Mouse (Mus musculus) right cerebral cortex, adult 18-20 months (tissue): ENCODE data around the gene Olfr866.

Experiments
- DNase-seq: peaks from one replicate; pipeline ENCODE4 v3.0.0; 2022; ENCODE audit warnings: mixed read lengths

The Olfr866 gene

DNA sequence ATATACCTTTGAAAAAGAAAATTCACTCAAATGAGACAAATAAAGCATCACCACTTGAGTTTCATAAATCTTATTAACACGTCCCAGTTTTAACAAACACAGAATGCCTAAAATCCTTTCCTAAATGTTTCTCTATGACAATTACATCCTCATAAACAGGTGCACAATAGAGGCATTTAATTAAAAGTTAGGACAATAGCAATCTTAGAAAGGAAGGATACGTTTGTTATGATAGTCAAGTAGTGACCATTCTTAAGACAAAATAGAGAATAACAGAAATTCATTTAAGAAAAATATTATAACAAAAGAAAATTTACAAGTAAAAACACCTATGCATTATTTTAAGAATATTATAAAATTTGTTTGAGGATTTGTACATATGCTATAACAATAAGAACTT, at the start of gene Olfr866:
Olfr866 (minus strand) TSS at position 101 of the 400 bp plus-strand sequence.
- DNase-seq: no peak

- peak; percentile 32 for DNase-seq
Measured at GRCm38 (mm10) chr9:20073523-20074177, 45.8 kb upstream of the Olfr866 start.

DNA sequence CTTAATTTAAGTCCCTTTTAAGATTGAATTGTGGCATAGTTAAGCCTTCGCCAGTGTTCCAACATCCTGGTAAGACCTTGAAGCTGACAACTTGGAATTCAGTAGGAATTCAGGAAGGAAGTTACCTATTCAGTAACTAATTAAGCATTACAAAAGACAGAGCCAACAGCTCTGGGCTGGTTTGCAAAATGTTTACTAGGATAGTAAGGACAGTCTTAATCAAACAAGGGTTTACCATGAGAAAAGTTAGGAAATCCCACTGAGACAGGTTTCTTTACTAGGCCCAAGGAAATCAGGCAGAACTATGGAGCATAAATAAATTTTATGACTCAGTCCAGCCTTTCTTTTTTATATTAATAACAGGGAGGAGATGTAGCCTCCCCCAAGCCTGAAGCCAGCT, 43.5 kb upstream of the Olfr866 start:
- no peak for DNase-seq

DNA sequence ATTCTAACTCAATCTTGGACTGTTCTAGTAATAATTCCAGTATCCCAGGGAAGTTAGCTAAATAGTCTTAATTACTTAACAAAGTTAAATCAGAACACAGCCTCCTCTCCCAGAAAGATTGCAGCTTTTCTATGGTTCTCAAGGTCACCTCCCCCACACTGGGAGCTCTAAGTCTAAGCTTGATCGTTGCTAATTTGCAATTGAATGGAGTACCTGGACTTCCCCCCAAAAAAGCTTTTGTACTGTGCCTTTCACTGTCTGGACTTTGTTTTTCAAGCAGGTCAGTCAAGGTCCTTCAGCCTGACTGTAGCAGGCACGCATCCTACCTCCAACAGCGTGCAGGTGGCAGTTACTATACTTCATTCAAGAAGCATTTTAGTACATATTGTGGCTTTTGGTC, 42.4 kb upstream of the Olfr866 start:
- DNase-seq: no peak

DNA sequence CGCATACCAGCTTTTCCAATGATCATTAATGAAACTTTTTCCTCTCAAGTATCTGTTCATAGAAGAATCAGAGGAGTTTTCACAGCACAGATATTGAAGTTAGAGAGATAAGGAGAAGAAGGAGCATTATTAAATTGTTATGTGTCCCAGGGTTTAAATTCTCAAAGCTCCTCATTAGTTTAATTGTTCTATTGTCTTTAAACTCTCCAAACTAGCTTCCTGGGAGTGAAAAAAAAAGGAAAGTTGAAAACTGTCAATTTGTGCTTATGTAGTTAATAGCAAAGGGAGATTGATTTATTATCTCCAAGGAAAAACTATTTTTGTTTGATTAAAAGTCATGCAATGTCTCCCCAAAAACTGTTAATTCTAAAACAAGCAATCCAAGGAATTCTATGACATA, 29.6 kb upstream of the Olfr866 start, which contains the start of gene Olfr867:
Olfr867 (minus strand) TSS at position 101 of the 400 bp plus-strand sequence.
- no peak for DNase-seq

GRCm38 (mm10) chr9:20047964-20048363, 20.1 kb upstream of the Olfr866 start:
- DNase-seq: no peak
